Mouse (Mus musculus) MEL (cell line): ENCODE measurements at regions not wholly inside any gene's neighbourhood (a gene's known extent, or its start where the extent isn't known, plus 50 kb on each side); places are given as distances from the start of the nearest gene placed in this dataset.

Experiments
- DNase-seq: peaks from one replicate; pipeline ENCODE4 v3.0.0; 2011; ENCODE audit warnings: low read depth, low spot score
- H3K27ac ChIP-seq: 2 replicates; pipeline ENCODE4 v1.5.1; 2012; ENCODE audit warnings: low read depth, mild to moderate bottlenecking, control low read depth, low read length, moderate library complexity; ENCODE audit not compliant: control insufficient read depth
- H3K27me3 ChIP-seq, 2 experiments: fragments of 150-350 bp in 1 of 2; sonication (generic) in 1 of 2; 2 replicates each; pipeline ENCODE4 v1.6.1; 2012; ENCODE audit warnings: low read length in 2 of 2, mild to moderate bottlenecking in 2 of 2, improper control_type of control experiment in 1 of 2, moderate library complexity in 1 of 2; ENCODE audit not compliant: insufficient read depth in 2 of 2, control insufficient read depth in 1 of 2
- H3K36me3 ChIP-seq, 2 experiments: 2 replicates each; pipeline ENCODE4 v1.6.1; 2012 to 2014; ENCODE audit warnings: low read length in 2 of 2, improper control_type of control experiment in 1 of 2, inconsistent platforms in 1 of 2, mild to moderate bottlenecking in 1 of 2; ENCODE audit not compliant: insufficient read depth in 2 of 2, control insufficient read depth in 1 of 2
- H3K4me1 ChIP-seq, 2 experiments: fragments of 150-350 bp in 1 of 2; sonication (generic) in 1 of 2; 2 replicates each; pipeline ENCODE4 v1.6.1; 2012; ENCODE audit warnings: low read length in 2 of 2, improper control_type of control experiment in 1 of 2, mild to moderate bottlenecking in 1 of 2; ENCODE audit not compliant: insufficient read depth in 2 of 2, control insufficient read depth in 1 of 2
- H3K4me3 ChIP-seq, 2 experiments: fragments of 150-350 bp in 1 of 2; sonication (generic) in 1 of 2; 2 replicates each; pipeline ENCODE4 v1.5.1; 2012; ENCODE audit warnings: low read depth in 2 of 2, low read length in 2 of 2, mild to moderate bottlenecking in 2 of 2, moderate library complexity in 2 of 2, control low read depth in 1 of 2, improper control_type of control experiment in 1 of 2; ENCODE audit not compliant: control insufficient read depth in 1 of 2, insufficient read depth in 1 of 2
- H3K79me2 ChIP-seq: 2 replicates; pipeline ENCODE4 v1.6.1; 2012; ENCODE audit warnings: mild to moderate bottlenecking, low read length, moderate library complexity; ENCODE audit not compliant: control insufficient read depth, poor library complexity, insufficient read depth
- H3K9ac ChIP-seq: 2 replicates; pipeline ENCODE4 v1.6.1; 2012; ENCODE audit warnings: low read depth, mild to moderate bottlenecking, control low read depth, low read length, moderate library complexity; ENCODE audit not compliant: control insufficient read depth, poor library complexity, severe bottlenecking
- H3K9me3 ChIP-seq: fragments of 150-350 bp; sonication (generic); replicated peaks from 2 replicates; pipeline ENCODE4 v1.6.1; 2012; ENCODE audit warnings: mild to moderate bottlenecking, low read length, improper control_type of control experiment, moderate library complexity; ENCODE audit not compliant: insufficient read depth
- CTCF ChIP-seq, 3 experiments: IDR thresholded peaks in 2 of 3; conservative IDR thresholded peaks in 1 of 3; 2 replicates each; pipeline ENCODE4 v1.5.1; 2011 to 2012; ENCODE audit warnings: low read length in 3 of 3, low read depth in 2 of 3, mild to moderate bottlenecking in 2 of 3, improper control_type of control experiment in 1 of 3, inconsistent platforms in 1 of 3, mixed read lengths in 1 of 3, moderate library complexity in 1 of 3; ENCODE audit not compliant: control insufficient read depth in 1 of 3, insufficient read depth in 1 of 3, poor library complexity in 1 of 3, severe bottlenecking in 1 of 3
- ELF1 ChIP-seq: IDR thresholded peaks from 2 replicates; pipeline ENCODE4 v1.6.1; 2014; ENCODE audit warnings: low read depth, mild to moderate bottlenecking, inconsistent platforms, low read length, improper control_type of control experiment, moderate library complexity
- GATA1 ChIP-seq: IDR thresholded peaks from 2 replicates; pipeline ENCODE4 v1.6.1; 2011; ENCODE audit warnings: low read depth, low read length, improper control_type of control experiment
- JUND ChIP-seq: IDR thresholded peaks from 2 replicates; pipeline ENCODE4 v1.6.1; 2011; ENCODE audit warnings: low read depth, mild to moderate bottlenecking, improper control_type of control experiment, low read length
- MXI1 ChIP-seq: IDR thresholded peaks from 2 replicates; pipeline ENCODE4 v1.6.1; 2011; ENCODE audit warnings: mild to moderate bottlenecking, low read depth, low read length, improper control_type of control experiment
- NELFE ChIP-seq: IDR thresholded peaks from 2 replicates; pipeline ENCODE4 v1.6.1; 2011; ENCODE audit warnings: low read depth, low read length, improper control_type of control experiment
- NRF1 ChIP-seq: IDR thresholded peaks from 2 replicates; pipeline ENCODE4 v1.6.1; 2014; ENCODE audit warnings: low read depth, mild to moderate bottlenecking, inconsistent platforms, low read length, improper control_type of control experiment, moderate library complexity; ENCODE audit not compliant: poor library complexity, insufficient read depth, severe bottlenecking
- POLR2A ChIP-seq, 2 experiments: IDR thresholded peaks; 2 replicates each; pipeline ENCODE4 v1.6.1; 2011 to 2012; ENCODE audit warnings: low read length in 2 of 2, mild to moderate bottlenecking in 2 of 2, control low read depth in 1 of 2, improper control_type of control experiment in 1 of 2, low read depth in 1 of 2, moderate library complexity in 1 of 2; ENCODE audit not compliant: control insufficient read depth in 1 of 2, insufficient read depth in 1 of 2, poor library complexity in 1 of 2
- POLR2AphosphoS2 ChIP-seq: IDR thresholded peaks from 2 replicates; pipeline ENCODE4 v1.6.1; 2011; ENCODE audit warnings: low read length, improper control_type of control experiment
- POLR2AphosphoS5 ChIP-seq: IDR thresholded peaks from 2 replicates; pipeline ENCODE4 v1.6.1; 2012; ENCODE audit warnings: low read depth, borderline replicate concordance, mild to moderate bottlenecking, inconsistent platforms, low read length, moderate library complexity, mixed read lengths
- SIN3A ChIP-seq: IDR thresholded peaks from 2 replicates; pipeline ENCODE4 v1.6.1; 2012; ENCODE audit warnings: low read length, improper control_type of control experiment, inconsistent platforms
- SMC3 ChIP-seq: IDR thresholded peaks from 2 replicates; pipeline ENCODE4 v1.6.1; 2011; ENCODE audit warnings: low read depth, low read length, improper control_type of control experiment
- UBTF ChIP-seq: IDR thresholded peaks from 2 replicates; pipeline ENCODE4 v1.6.1; 2012; ENCODE audit warnings: low read depth, mild to moderate bottlenecking, inconsistent platforms, low read length, improper control_type of control experiment, moderate library complexity, borderline replicate concordance; ENCODE audit not compliant: insufficient read depth
- USF2 ChIP-seq, 2 experiments: IDR thresholded peaks; 2 replicates each; pipeline ENCODE4 v1.6.1; 2011 to 2012; ENCODE audit warnings: improper control_type of control experiment in 2 of 2, low read length in 2 of 2, borderline replicate concordance in 1 of 2, inconsistent platforms in 1 of 2, low read depth in 1 of 2, mild to moderate bottlenecking in 1 of 2; ENCODE audit not compliant: insufficient read depth in 1 of 2
- ZC3H11A ChIP-seq: IDR thresholded peaks from 2 replicates; pipeline ENCODE4 v1.6.1; 2012; ENCODE audit warnings: low read depth, mild to moderate bottlenecking, inconsistent platforms, low read length, improper control_type of control experiment
- ZNF384 ChIP-seq: IDR thresholded peaks from 2 replicates; pipeline ENCODE4 v1.6.1; 2012; ENCODE audit warnings: low read depth, mild to moderate bottlenecking, inconsistent platforms, low read length, improper control_type of control experiment

GRCm38 (mm10) chr17:60268846-60269245 lies 1255.7 kb upstream of the Nudt12 start:
- H3K36me3 ChIP-seq, result no peaks in the 10 kb centered on the region
- TF ChIP-seq SIN3A (no peak), JUND (no peak), ZC3H11A (no peak), ELF1 (no peak)
- TF ChIP-seq, all 39 proteins: peak for 0
- DNase-seq, result no peak
- Histone ChIP-seq H3K9me3 (no peaks in the 10 kb centered on the region), H3K9ac (no peak overlapping the region), H3K27me3 (no peaks in the 10 kb centered on the region), H3K4me3 (no peak overlapping the region), H3K27ac (no peak overlapping the region), H3K79me2 (no peaks in the 10 kb centered on the region), H3K4me1 (no peaks in the 10 kb centered on the region)

DNA sequence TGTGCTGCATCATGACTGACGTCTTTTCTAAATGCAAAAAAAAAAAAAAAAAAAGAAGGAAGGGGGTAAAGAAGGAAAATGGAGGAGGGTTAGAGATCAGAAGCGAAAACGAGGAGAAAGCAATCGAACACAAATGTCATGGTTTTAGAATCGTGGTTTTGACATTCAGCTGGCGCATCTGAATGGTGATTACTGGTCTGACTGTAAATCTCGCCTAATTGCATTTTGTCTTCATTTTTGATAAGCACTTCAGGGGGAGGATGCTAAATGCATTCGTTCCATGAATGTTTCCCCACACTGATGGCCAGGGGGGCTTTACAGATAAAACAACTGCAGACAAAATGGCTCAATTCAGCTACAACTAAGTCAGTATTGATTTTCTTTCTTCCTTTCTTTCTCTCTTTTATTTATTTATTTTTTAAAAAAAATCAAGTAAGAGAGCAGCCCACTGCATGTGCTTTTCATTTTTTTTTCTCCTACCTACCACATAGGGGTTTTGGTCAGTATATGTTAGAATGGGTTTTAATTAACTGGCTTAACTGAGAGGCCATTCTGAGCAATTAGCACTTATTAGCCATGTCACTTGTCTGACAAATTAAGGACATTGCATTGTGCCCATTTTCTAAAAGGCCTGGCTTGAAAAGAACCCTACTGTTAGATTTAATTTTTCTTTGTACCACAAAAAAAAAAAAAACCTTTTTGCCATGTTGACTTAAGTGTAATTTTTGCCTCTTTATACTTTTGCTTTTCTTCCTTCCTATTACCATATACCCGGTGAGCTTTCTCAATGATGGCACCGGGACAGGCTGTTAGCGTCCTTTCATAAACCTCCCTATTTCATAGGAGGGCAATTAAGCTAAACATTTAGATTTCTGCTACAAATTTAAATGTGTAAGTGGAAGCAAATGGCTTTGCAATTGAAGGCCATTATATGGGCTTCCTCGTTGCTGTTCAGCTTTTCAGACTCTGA lies 1254.4 kb upstream of the Nudt12 start:
- TF ChIP-seq CTCF (IDR thresholded peaks at IDR 0.05 in 2 of 3, conservative IDR thresholded peaks at IDR 0.05 in 1 of 3; ENCODE audit: control insufficient read depth in 1 of 3, insufficient read depth in 1 of 3, low read depth in 2 of 3, low read length in 3 of 3, poor library complexity in 1 of 3, severe bottlenecking in 1 of 3) (no peak), UBTF (no peak), NRF1 (no peak), GATA1 (no peak), POLR2AphosphoS2 (no peak), SMC3 (no peak), JUND (no peak), POLR2A (IDR thresholded peaks at IDR 0.05; ENCODE audit: control insufficient read depth in 1 of 2, insufficient read depth in 1 of 2, low read depth in 1 of 2, low read length in 2 of 2, poor library complexity in 1 of 2) (no peak), POLR2AphosphoS5 (no peak), NELFE (no peak), MXI1 (no peak), ZNF384 (no peak), USF2 (IDR thresholded peaks at IDR 0.05; ENCODE audit: borderline replicate concordance in 1 of 2, insufficient read depth in 1 of 2, low read depth in 1 of 2, low read length in 2 of 2) (no peak)
- TF ChIP-seq, all 39 proteins: peak for 0
- Histone ChIP-seq H3K4me1 (no peaks in the 10 kb centered on the region), H3K27me3 (no peaks in the 10 kb centered on the region), H3K36me3 (no peaks in the 10 kb centered on the region), H3K9me3 (no peaks in the 10 kb centered on the region), H3K27ac (no peak overlapping the region), H3K4me3 (no peak overlapping the region), H3K9ac (no peak overlapping the region), H3K79me2 (no peaks in the 10 kb centered on the region)
- DNase-seq, result no peak
